Mouse (Mus musculus) spleen, adult 2 months (tissue): ENCODE results near the gene Gmfb.

ENCODE experiments used
- CTCF ChIP-seq: fragments of 200-500 bp; IDR thresholded peaks from 2 replicates; pipeline ENCODE4 v1.5.1; 2011; ENCODE audit warnings: mild to moderate bottlenecking, inconsistent platforms; ENCODE audit not compliant: insufficient read depth, insufficient read length, insufficient replicate concordance; ENCODE audit errors: extremely low read depth
- POLR2A ChIP-seq: fragments of 200-500 bp; IDR thresholded peaks from 2 replicates; pipeline ENCODE4 v1.6.1; 2011; ENCODE audit warnings: low read depth, low read length, inconsistent platforms

DNA sequence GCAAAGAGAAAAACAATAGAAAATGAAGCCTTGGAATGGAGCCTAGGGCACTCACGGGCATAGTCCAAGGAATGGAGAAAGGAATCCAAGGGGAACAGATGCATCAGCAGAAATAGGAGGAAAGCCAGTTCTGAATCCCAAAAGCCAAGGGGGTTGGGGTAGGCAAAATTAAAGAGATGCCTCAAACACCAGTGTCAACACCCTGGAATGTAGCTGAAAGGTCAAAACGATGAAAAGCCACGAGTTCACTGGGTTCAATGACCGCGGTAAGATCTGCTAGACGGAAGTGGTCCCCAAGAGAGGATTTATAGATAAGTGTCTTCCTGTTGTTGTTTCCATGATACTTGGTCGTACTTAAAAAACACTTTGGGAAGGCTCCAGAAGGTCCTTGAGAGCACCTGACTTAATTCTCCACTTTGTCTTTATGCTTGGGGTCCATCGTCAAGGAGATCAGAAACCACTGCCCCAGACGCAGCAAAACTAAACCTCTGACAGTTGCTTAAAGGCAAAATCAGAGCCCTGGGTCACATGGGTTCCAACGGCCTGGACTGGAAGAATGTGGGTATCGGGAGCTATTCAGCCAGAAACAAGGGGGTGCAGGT lies 670 bp downstream of the Gmfb start:
- TF ChIP-seq POLR2A, result no peak
- no peak for TF ChIP-seq CTCF
